Mouse (Mus musculus) Patski (cell line): ENCODE results near the gene Vegfa. TPM values are rescaled to one million over a fixed set of nuclear protein-coding genes. Genes with fewer than 3 reads are reported as not detected.

Experiments
- ATAC-seq: fragments of 100-300 bp; one replicate; pipeline ENCODE4 v1.8.0; 2021
- CTCF ChIA-PET: fragments of 350-600 bp; sonication (Branson Sonifier 250); formaldehyde crosslinking; loops from one replicate; lab custom pipeline; 2022; ENCODE audit warnings: inconsistent platforms; lab: Charles Lee
- POLR2A ChIA-PET: fragments of 350-600 bp; sonication (Branson Sonifier 250); formaldehyde crosslinking; loops from one replicate; lab custom pipeline; 2022; ENCODE audit warnings: antibody characterized with exemption, inconsistent platforms; lab: Charles Lee
- DNase-seq: peaks from one replicate; pipeline ENCODE4 v3.0.0-alpha.2; 2011; ENCODE audit warnings: low read depth, low spot score
- H3K27me3 ChIP-seq: fragments of 371-371 bp; one replicate; pipeline ENCODE4 v1.5.1; 2021
- CTCF ChIP-seq: fragments of 100-300 bp; IDR thresholded peaks from one replicate; pipeline ENCODE4 v1.5.1; 2021
- in situ Hi-C: fragments of 300-500 bp; cut with MboI; formaldehyde crosslinking; loops from 3 replicates; pipeline ENCODE4 v1.11.1; 2018; ENCODE audit warnings: low pct_unique_long_range_greater_than_20kb, mixed read lengths
- polyA plus RNA-seq: library from polyadenylated mRNA; unstranded; gene quantifications from one replicate; pipeline ENCODE4 v1.2.3, GENCODE M21; 2021

Gene Vegfa
- polyA plus RNA-seq, 1 experiment from 2014 or later: 124 TPM

DNA sequence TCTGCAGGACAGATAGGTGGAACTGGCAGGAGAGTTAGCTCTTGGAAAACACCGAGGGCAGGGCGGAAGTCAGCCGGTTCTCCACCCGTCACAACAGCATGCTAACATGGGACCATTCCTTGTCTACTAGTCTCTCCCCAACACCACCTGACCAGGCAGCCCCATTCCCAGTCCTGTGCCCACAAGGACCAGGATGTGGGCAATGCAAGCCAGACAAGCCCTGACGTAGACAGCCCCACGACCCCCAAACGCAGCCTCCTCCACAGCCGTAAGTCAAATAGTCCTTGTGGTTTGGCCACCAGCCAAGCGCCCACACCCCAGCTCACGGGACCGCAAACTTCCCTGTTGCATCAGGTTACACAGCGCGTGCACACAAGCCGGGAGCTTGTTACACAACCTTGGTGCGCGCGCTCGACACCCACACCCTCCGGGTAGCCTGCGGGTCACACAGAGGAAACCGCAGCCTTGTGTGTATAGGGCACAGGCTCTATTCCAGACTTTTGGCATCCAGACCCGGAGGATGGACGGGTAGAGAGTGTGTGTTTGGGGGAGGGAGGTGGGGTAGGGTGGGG lies 41.6 kb upstream of the Vegfa start:
- ChIA-PET CTCF (interaction anchor here (1.0 kb wide), 1 partner anchor 20 kb away, joined by 3 read pairs; no protein-coding TSS in a partner anchor), POLR2A (interaction anchor here (1.6 kb wide), 1 partner anchor 41 kb away, joined by 7 read pairs; the partner anchor contains the start of gene Vegfa)
- TF ChIP-seq CTCF: no peak
- ATAC-seq: no peak
- in situ Hi-C loops: no loop called here
- DNase-seq: peak; percentile 33
- no peaks in the 10 kb centered on the region for H3K27me3 ChIP-seq

DNA sequence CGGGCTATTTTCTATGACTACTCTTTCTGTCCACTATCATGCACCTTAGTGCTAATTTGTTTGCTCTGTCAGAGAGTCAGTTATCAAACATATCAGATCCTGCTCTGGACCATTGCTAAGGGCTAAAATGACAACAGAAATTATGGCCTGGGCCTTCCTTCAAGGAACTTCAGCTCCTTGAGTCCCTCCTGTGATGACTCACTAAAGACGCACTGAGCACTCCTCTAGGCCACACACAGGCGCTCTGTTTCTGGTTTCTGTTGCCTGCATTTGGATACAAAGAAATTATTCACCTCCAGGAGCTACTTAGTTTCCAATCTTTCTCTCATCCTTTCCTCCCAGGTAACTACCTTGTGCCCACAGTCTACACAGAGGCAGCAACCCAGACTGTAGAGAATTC lies 39.4 kb upstream of the Vegfa start:
- DNase-seq: no peak
- no peak for ATAC-seq
- peaks cover 12% of the 10 kb centered on the region for H3K27me3 ChIP-seq
- ChIA-PET CTCF (interaction anchor here (0.8 kb wide), 1 partner anchor 20 kb away, joined by 3 read pairs; no protein-coding TSS in a partner anchor), POLR2A (no interaction called here)
- in situ Hi-C loops: no loop called here
- TF ChIP-seq CTCF: no peak

DNA sequence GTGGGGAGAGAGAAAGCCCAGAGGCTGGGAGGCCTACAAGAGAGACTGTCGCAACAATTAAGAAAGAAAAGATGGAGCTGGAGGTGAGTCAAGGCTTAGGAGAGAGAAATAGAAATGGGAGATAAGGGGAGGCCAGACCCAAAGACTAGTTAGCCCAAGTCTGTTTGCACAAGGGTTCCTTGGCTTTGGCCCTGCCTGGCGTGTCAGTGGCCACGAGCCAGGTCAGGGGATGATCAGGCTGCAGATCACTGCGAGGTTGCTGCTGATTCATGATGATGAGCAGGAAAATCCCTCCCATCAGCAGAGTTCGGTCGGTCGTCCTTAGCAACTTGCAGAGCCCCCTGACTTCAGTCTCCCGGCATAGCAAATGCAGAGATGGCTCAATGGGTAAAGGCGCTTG lies 37.9 kb upstream of the Vegfa start:
- in situ Hi-C loops: no loop called here
- ATAC-seq (no peak), DNase-seq (no peak)
- no peak for TF ChIP-seq CTCF
- peaks cover 21% of the 10 kb centered on the region for H3K27me3 ChIP-seq
- CTCF ChIA-PET: no interaction called here
- POLR2A ChIA-PET: no interaction called here

DNA sequence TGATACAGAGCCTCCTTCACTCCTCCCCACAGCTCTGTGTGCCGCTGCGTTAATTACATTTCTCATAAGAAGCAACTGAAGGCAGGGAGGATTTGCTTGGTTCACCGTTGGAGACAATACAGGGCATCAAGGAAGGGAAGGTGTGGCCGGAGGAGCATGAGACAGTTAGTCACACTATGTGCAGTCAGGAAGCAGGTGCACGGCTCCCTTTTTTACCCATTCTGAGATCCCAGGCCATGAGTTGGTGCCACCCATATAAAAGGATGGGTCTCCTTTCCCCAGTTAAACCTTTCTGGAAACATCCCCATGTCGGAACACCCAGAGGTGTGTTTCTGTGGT lies 31.8 kb upstream of the Vegfa start:
- no peak for ATAC-seq
- TF ChIP-seq CTCF: no peak
- in situ Hi-C loops: no loop called here
- ChIA-PET POLR2A (no interaction called here), CTCF (interaction anchor here (0.9 kb wide), 1 partner anchor 25 kb away, joined by 5 read pairs; no protein-coding TSS in a partner anchor)
- H3K27me3 ChIP-seq: peaks cover 29% of the 10 kb centered on the region
- no peak for DNase-seq

DNA sequence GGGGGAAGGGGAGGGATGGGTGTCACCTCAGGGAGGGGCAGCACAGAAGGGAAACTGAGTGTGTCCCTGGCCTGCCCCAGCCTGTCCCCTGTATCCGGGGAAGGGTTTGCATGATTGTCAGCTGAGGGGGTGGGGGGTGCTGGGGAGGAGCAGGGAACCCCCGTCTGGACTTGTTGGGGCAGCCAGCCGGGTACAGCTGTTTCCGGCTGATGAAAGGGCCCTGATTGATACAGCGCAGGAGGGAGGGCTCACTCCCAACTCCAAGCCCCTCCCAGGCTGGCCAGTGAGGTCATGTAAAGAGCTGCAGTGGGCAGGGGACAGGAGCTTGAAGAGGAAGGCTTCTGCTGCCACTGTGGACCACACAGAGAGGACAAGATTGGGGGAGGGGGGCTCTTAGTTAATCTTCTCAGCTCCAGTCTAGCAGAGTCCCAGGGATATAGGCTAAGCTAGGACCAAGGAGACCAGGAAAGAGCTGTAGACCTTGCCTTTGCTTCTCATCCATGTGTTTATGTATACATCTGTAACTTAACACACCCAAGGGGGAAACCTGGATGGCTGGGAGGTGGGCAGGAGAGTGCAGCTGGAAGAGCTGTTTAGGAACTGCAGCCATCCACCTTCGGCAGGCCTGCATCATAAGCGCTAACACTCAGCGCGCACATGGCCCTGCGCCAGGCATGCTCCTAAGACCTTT lies 31.3 kb upstream of the Vegfa start:
- TF ChIP-seq CTCF: no peak
- ChIA-PET POLR2A (no interaction called here), CTCF (no interaction called here)
- ATAC-seq: no peak
- DNase-seq: no peak
- in situ Hi-C loops: no loop called here
- H3K27me3 ChIP-seq: peaks cover 29% of the 10 kb centered on the region

DNA sequence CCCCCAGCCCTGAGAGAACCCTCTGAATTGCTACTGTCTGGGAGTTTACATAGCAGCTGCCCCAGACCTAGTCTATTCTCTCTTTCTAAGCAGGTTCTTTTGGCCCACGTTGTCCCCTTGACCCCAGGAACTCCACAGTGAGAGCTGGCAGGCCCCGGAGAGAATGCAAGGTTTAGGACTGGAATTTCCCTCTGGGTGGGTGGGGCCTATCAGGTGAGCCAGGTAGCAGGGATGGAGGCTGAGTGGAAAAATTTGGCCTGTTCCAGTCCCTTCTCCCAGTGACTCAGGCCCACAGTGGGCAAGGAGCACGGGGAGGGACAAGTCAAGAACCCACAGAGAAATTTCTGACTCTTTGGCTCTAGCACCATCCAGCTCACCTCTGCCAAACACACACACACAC lies 28.1 kb upstream of the Vegfa start:
- in situ Hi-C loops: no loop called here
- CTCF ChIA-PET: interaction anchor here (0.9 kb wide), 1 partner anchor 38 kb away, joined by 3 read pairs; no protein-coding TSS in a partner anchor
- TF ChIP-seq CTCF: no peak
- POLR2A ChIA-PET: interaction anchor here (0.6 kb wide), 1 partner anchor 272 kb away, joined by 3 read pairs; no protein-coding TSS in a partner anchor
- peaks cover 13% of the 10 kb centered on the region for H3K27me3 ChIP-seq
- ATAC-seq (no peak), DNase-seq (no peak)

DNA sequence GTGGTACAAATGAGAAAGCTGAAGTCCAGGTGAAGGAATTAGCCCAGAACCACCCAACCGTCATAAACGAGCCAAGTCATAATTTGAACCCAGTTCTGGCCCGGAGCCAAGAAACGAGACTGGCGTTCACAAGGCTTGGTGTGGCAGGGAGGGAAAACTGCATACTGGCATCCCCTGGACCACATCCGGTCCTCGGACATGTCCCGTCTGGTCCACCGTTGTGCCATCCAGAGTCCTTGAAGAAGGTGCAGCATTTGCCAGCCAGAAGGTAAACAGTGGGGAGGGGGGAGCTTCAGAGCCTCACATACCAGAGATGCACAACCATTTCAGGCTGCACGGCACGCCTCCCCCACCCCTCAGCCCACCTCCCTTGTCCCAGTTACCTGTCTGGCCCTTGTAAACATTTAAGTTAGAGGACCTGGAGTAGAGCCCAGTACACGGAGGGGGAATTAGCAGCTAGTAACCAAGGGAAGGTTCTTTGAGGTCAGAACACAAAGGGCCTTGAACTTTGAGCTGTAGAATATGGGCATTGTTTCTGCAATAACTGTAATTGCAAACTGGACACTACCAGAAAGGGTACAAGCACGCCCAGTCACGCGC lies 27.2 kb upstream of the Vegfa start:
- in situ Hi-C loops: no loop called here
- ChIA-PET CTCF (interaction anchor here (1.0 kb wide), 1 partner anchor 19 kb away, joined by 3 read pairs; no protein-coding TSS in a partner anchor), POLR2A (no interaction called here)
- DNase-seq: no peak
- ATAC-seq: no peak
- TF ChIP-seq CTCF: no peak
- peaks cover 13% of the 10 kb centered on the region for H3K27me3 ChIP-seq

DNA sequence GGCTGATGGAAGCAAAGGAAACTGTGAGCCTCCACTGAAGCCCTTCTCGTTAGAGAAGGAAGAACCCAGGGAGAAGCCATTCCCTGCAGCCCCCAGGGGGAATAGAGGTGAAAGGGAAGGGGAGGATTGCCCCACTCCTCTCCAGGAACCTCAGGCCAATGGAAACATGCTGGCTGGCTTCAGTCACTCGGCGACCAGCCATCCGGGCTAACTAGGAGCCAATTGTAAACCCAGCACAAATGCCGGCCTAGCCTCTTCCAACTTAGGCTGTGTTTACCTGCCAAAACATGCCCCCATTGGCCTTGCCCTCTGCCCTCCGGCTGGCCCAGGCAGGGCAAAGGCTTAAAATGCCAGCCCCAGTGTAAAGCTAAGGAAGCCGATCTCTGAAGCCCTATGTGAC lies 24.1 kb upstream of the Vegfa start:
- POLR2A ChIA-PET: no interaction called here
- peaks cover 6% of the 10 kb centered on the region for H3K27me3 ChIP-seq
- no peak for TF ChIP-seq CTCF
- CTCF ChIA-PET: no interaction called here
- in situ Hi-C loops: no loop called here
- ATAC-seq (no peak), DNase-seq (no peak)

DNA sequence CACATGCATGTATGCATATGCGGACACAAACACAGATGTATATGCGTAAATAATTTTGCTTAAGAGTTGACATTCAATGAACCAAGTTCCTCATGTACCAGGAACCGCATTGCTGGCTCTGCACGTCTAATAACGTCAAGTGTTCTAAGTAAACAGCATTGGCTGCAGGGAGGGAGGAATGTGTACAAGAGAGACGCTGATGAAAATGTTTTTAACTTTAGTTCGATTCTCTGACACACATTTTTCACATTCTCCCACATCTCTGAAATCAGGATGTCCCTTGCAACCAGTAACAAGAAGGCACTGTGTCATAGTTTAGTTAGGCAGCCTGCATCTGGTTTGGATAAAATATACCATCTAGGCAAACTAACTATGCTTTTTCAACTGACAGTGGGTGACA lies 23.6 kb upstream of the Vegfa start:
- in situ Hi-C loops: no loop called here
- peaks cover 5% of the 10 kb centered on the region for H3K27me3 ChIP-seq
- ATAC-seq (no peak), DNase-seq (no peak)
- POLR2A ChIA-PET: no interaction called here
- TF ChIP-seq CTCF: no peak
- CTCF ChIA-PET: no interaction called here

DNA sequence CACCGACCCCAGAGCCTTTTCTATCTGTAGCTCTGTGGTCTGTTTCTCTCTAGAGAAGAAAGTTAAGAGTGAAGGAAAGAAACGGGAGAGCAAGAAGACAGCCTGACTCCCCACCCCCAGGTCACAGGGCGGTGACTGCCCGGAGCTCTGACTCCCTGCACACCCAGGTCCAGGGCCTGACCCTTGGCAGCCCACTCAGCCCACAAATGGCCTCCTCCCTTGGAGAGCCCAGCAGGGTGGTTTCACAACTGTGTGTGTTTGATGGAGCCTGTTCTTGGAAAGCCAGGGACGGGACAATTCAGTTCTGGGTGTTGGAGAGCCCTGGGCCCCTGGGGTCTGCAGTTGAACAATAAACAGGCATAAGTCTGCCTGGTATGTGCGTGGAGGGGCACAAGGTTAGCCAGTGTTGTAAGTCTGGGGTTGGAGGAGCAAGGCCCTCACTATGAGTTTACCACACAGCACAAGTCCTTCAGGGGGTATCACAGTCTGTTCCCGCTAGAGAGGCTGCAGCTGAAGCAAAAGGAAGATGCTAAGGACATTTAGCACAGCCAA lies 21.2 kb upstream of the Vegfa start:
- peaks cover 5% of the 10 kb centered on the region for H3K27me3 ChIP-seq
- ChIA-PET CTCF (interaction anchor here (1.2 kb wide), 1 partner anchor 20 kb away, joined by 3 read pairs; no protein-coding TSS in a partner anchor), POLR2A (no interaction called here)
- in situ Hi-C loops: no loop called here
- ATAC-seq (no peak), DNase-seq (no peak)
- no peak for TF ChIP-seq CTCF
